Mouse (Mus musculus): ENCODE measurements at regions not wholly inside any gene's neighbourhood (a gene's known extent, or its start where the extent isn't known, plus 50 kb on each side); places are given as distances from the start of the nearest gene placed in this dataset.

- H3K9me3 ChIP-seq (ENCODE audit: control insufficient read depth, low read length): no peaks in the 10 kb centered on the region
- peak overlapping the region; percentile 31; the same call in 1 of the 2 replicates for H3K4me2 ChIP-seq (ENCODE audit: low read length)
- no peak overlapping the region for H3K27ac ChIP-seq (ENCODE audit: low read depth, low read length)
Observed at GRCm38 (mm10) chr14:72371702-72372277, 119.8 kb downstream of the Gm9195 start.

GRCm38 (mm10) chr14:72360829-72361520 is 130.7 kb downstream of the Gm9195 start:
- ATAC-seq: peak; percentile 65
- no peaks in the 10 kb centered on the region for H3K27me3 ChIP-seq (replicated peaks; ENCODE audit: control insufficient read depth, insufficient read depth, low read length)
- H3K9ac ChIP-seq (ENCODE audit: low read depth, low read length): no peak overlapping the region
- H3K4me3 ChIP-seq (ENCODE audit: low read length): no peak overlapping the region
- 0 out of 2 replicates have a peak, but pooled peaks cover 4% of the 10 kb centered on the region for H3K4me1 ChIP-seq (ENCODE audit: control insufficient read depth, insufficient read depth, low read depth, low read length)
- H3K9me3 ChIP-seq (ENCODE audit: control insufficient read depth, low read length): no peaks in the 10 kb centered on the region
- H3K36me3 ChIP-seq (ENCODE audit: control insufficient read depth, insufficient read depth, low read length): no peaks in the 10 kb centered on the region
- H3K4me2 ChIP-seq (ENCODE audit: low read length): no peak overlapping the region
- 71% methylated on average over 4 of the region's 4 CpGs for WGBS
- H3K27ac ChIP-seq (ENCODE audit: low read depth, low read length): no peak overlapping the region

More at GRCm38 (mm10) chr14:72371702-72372277, 119.8 kb downstream of the Gm9195 start:
- no peak overlapping the region for H3K9ac ChIP-seq (ENCODE audit: low read depth, low read length)
- no peaks in the 10 kb centered on the region for H3K27me3 ChIP-seq (replicated peaks; ENCODE audit: control insufficient read depth, insufficient read depth, low read length)
- H3K4me1 ChIP-seq (ENCODE audit: control insufficient read depth, insufficient read depth, low read depth, low read length): no peaks in the 10 kb centered on the region
- H3K4me3 ChIP-seq (ENCODE audit: low read length): no peak overlapping the region
- WGBS: 7% methylated on average over 10 of the region's 10 CpGs
- ATAC-seq: peak; percentile 85
- no peaks in the 10 kb centered on the region for H3K36me3 ChIP-seq (ENCODE audit: control insufficient read depth, insufficient read depth, low read length)

DNA sequence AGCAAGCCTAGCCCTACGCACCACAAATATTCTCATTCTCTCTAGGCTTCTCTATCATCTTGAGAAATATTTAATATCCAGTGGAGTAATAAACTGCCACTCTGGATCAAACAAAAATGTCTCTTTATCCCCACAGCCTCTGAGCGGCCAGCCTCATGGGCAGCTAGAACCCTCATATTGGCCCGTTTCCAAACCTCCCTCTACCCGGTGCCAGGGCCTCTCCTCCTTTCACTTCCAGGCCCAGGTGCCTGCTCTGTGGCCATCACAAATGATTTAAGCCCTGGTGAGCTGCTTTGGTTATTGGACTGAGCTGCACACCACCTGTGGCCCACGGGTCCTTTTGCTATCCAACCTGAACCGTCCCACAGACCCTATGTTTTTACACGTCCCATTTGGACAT is 131.5 kb downstream of the Gm9195 start:
- H3K27me3 ChIP-seq (replicated peaks; ENCODE audit: control insufficient read depth, insufficient read depth, low read length): no peaks in the 10 kb centered on the region
- no peak overlapping the region for H3K4me3 ChIP-seq (ENCODE audit: low read length)
- 0 out of 2 replicates have a peak, but pooled peaks cover 4% of the 10 kb centered on the region for H3K4me1 ChIP-seq (ENCODE audit: control insufficient read depth, insufficient read depth, low read depth, low read length)
- H3K36me3 ChIP-seq (ENCODE audit: control insufficient read depth, insufficient read depth, low read length): no peaks in the 10 kb centered on the region
- WGBS: 75% methylated on average over 7 of the region's 7 CpGs
- H3K9me3 ChIP-seq (ENCODE audit: control insufficient read depth, low read length): no peaks in the 10 kb centered on the region
- no peak overlapping the region for H3K9ac ChIP-seq (ENCODE audit: low read depth, low read length)
- H3K27ac ChIP-seq (ENCODE audit: low read depth, low read length): no peak overlapping the region
- H3K4me2 ChIP-seq (ENCODE audit: low read length): no peak overlapping the region
- peak; percentile 37; the same call in 1 of the 2 replicates for ATAC-seq

DNA sequence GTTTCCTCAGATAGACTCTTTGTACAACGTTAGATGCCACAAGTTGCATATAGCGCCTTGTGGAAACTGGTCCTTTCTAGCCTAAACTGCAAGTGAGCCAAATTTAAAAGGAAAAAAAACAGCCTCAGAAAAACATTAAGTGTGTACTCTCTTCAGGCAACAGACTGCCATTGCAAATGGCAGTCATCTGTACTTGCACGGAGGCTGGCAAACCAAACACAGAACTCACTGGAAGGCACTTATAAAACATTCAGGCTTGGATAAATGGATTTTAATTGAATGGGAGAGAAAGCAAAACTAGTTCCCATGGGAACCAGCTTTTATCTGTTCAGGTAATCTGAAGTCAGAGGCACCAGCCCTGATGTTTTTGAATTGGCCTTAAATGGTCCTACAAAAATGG is 133.7 kb downstream of the Gm9195 start:
- H3K27me3 ChIP-seq (replicated peaks; ENCODE audit: control insufficient read depth, insufficient read depth, low read length): no peaks in the 10 kb centered on the region
- 90% methylated on average over 3 of the region's 3 CpGs for WGBS
- H3K9me3 ChIP-seq (ENCODE audit: control insufficient read depth, low read length): no peaks in the 10 kb centered on the region
- H3K9ac ChIP-seq (ENCODE audit: low read depth, low read length): no peak overlapping the region
- H3K4me2 ChIP-seq (ENCODE audit: low read length): no peak overlapping the region
- no peaks in the 10 kb centered on the region for H3K36me3 ChIP-seq (ENCODE audit: control insufficient read depth, insufficient read depth, low read length)
- H3K4me1 ChIP-seq (ENCODE audit: control insufficient read depth, insufficient read depth, low read depth, low read length): 0 out of 2 replicates have a peak, but pooled peaks cover 4% of the 10 kb centered on the region
- ATAC-seq: no peak
- H3K27ac ChIP-seq (ENCODE audit: low read depth, low read length): no peak overlapping the region
- H3K4me3 ChIP-seq (ENCODE audit: low read length): no peak overlapping the region

- Histone ChIP-seq H3K9ac (ENCODE audit: low read depth, low read length) (no peak overlapping the region), H3K4me2 (ENCODE audit: low read length) (no peak overlapping the region), H3K36me3 (ENCODE audit: control insufficient read depth, insufficient read depth, low read length) (no peaks in the 10 kb centered on the region), H3K27me3 (replicated peaks; ENCODE audit: control insufficient read depth, insufficient read depth, low read length) (no peaks in the 10 kb centered on the region), H3K9me3 (ENCODE audit: control insufficient read depth, low read length) (no peaks in the 10 kb centered on the region), H3K27ac (ENCODE audit: low read depth, low read length) (no peak overlapping the region), H3K4me1 (ENCODE audit: control insufficient read depth, insufficient read depth, low read depth, low read length) (0 out of 2 replicates have a peak, but pooled peaks cover 3% of the 10 kb centered on the region), H3K4me3 (ENCODE audit: low read length) (no peak overlapping the region)
- 51% methylated on average over 5 of the region's 5 CpGs for WGBS
- ATAC-seq: no peak
Observed at GRCm38 (mm10) chr14:72342181-72342580, 149.5 kb downstream of the Gm9195 start.

DNA sequence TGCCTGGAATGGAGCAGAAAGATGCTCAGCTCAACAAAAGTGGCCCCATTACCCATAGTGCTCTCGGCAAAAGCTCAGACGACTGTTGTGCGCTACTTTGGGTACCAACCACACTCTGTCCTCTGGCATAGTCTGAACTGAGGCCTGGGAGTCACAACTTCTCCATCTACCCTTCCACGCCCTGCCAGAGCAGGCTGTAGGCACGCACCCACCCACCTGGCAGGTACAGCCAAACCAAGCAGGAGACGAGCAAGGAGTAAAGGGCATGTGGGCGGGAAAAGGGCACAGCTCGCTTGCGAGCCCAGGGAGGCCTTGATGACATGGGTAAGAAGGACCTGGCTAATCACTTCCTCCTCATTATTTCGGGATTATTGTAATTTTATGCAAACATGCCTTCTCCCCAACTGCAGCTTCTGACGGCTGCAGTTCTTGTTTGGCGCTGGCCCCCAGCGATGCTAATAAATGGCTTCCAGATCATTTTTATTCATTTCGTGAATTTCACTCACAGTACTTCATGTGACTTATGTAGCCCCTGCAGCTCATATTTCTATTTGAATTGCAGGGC is 150.0 kb downstream of the Gm9195 start:
- Histone ChIP-seq H3K36me3 (ENCODE audit: control insufficient read depth, insufficient read depth, low read length) (no peaks in the 10 kb centered on the region), H3K9me3 (ENCODE audit: control insufficient read depth, low read length) (no peaks in the 10 kb centered on the region), H3K27ac (ENCODE audit: low read depth, low read length) (no peak overlapping the region), H3K27me3 (replicated peaks; ENCODE audit: control insufficient read depth, insufficient read depth, low read length) (no peaks in the 10 kb centered on the region), H3K4me1 (ENCODE audit: control insufficient read depth, insufficient read depth, low read depth, low read length) (0 out of 2 replicates have a peak, but pooled peaks cover 3% of the 10 kb centered on the region), H3K4me3 (ENCODE audit: low read length) (no peak overlapping the region), H3K9ac (ENCODE audit: low read depth, low read length) (no peak overlapping the region), H3K4me2 (ENCODE audit: low read length) (no peak overlapping the region)
- no peak for ATAC-seq
- 54% methylated on average over 14 of the region's 14 CpGs for WGBS

- 88% methylated on average over 1 of the region's 1 CpGs for WGBS
- Histone ChIP-seq H3K9me3 (ENCODE audit: control insufficient read depth, low read length) (no peaks in the 10 kb centered on the region), H3K9ac (ENCODE audit: low read depth, low read length) (no peak overlapping the region), H3K27me3 (replicated peaks; ENCODE audit: control insufficient read depth, insufficient read depth, low read length) (no peaks in the 10 kb centered on the region), H3K36me3 (ENCODE audit: control insufficient read depth, insufficient read depth, low read length) (no peaks in the 10 kb centered on the region), H3K4me1 (ENCODE audit: control insufficient read depth, insufficient read depth, low read depth, low read length) (0 out of 2 replicates have a peak, but pooled peaks cover 3% of the 10 kb centered on the region), H3K27ac (ENCODE audit: low read depth, low read length) (no peak overlapping the region), H3K4me3 (ENCODE audit: low read length) (no peak overlapping the region), H3K4me2 (ENCODE audit: low read length) (no peak overlapping the region)
- no peak for ATAC-seq
Observed at GRCm38 (mm10) chr14:72338046-72338445, 153.6 kb downstream of the Gm9195 start.

GRCm38 (mm10) chr14:72303856-72304255 is 187.8 kb downstream of the Gm9195 start:
- no peaks in the 10 kb centered on the region for H3K9me3 ChIP-seq (ENCODE audit: control insufficient read depth, low read length)
- no peak for ATAC-seq
- no peak overlapping the region for H3K4me3 ChIP-seq (ENCODE audit: low read length)
- no peak overlapping the region for H3K4me2 ChIP-seq (ENCODE audit: low read length)
- no peaks in the 10 kb centered on the region for H3K4me1 ChIP-seq (ENCODE audit: control insufficient read depth, insufficient read depth, low read depth, low read length)
- no peaks in the 10 kb centered on the region for H3K27me3 ChIP-seq (replicated peaks; ENCODE audit: control insufficient read depth, insufficient read depth, low read length)
- no peaks in the 10 kb centered on the region for H3K36me3 ChIP-seq (ENCODE audit: control insufficient read depth, insufficient read depth, low read length)
- H3K27ac ChIP-seq (ENCODE audit: low read depth, low read length): no peak overlapping the region
- H3K9ac ChIP-seq (ENCODE audit: low read depth, low read length): no peak overlapping the region

GRCm38 (mm10) chr14:72300026-72300425 is 191.6 kb downstream of the Gm9195 start:
- Histone ChIP-seq H3K27ac (ENCODE audit: low read depth, low read length) (no peak overlapping the region), H3K9me3 (ENCODE audit: control insufficient read depth, low read length) (no peaks in the 10 kb centered on the region), H3K4me1 (ENCODE audit: control insufficient read depth, insufficient read depth, low read depth, low read length) (no peaks in the 10 kb centered on the region), H3K36me3 (ENCODE audit: control insufficient read depth, insufficient read depth, low read length) (no peaks in the 10 kb centered on the region), H3K4me3 (ENCODE audit: low read length) (no peak overlapping the region), H3K27me3 (replicated peaks; ENCODE audit: control insufficient read depth, insufficient read depth, low read length) (no peaks in the 10 kb centered on the region), H3K9ac (ENCODE audit: low read depth, low read length) (no peak overlapping the region), H3K4me2 (ENCODE audit: low read length) (no peak overlapping the region)
- no peak for ATAC-seq
- 74% methylated on average over 1 of the region's 1 CpGs for WGBS

Data from hindbrain, embryonic 16.5 days (tissue).